Mouse (Mus musculus) urinary bladder, adult 2 months (tissue): ENCODE measurements around the gene Inpp5b. TPM values are rescaled to one million over a fixed set of nuclear protein-coding genes. Genes with fewer than 3 reads are reported as not detected.

Experiments used
- DNase-seq: peaks from one replicate; pipeline ENCODE4 v3.0.0; 2022; ENCODE audit warnings: low spot score
- polyA plus RNA-seq: library from polyadenylated mRNA; depleted of rRNA; stranded (reverse); fragments of >200 nt; gene quantifications from 2 replicates; pipeline ENCODE4 v1.2.3, GENCODE M21; 2012; rRNA removed

Gene Inpp5b
- polyA plus RNA-seq, 1 experiment = 34.8 TPM

- no peak for DNase-seq
These were observed 69.8 kb downstream of the Inpp5b start for GRCm38 (mm10) chr4:124811347-124811975.

DNA sequence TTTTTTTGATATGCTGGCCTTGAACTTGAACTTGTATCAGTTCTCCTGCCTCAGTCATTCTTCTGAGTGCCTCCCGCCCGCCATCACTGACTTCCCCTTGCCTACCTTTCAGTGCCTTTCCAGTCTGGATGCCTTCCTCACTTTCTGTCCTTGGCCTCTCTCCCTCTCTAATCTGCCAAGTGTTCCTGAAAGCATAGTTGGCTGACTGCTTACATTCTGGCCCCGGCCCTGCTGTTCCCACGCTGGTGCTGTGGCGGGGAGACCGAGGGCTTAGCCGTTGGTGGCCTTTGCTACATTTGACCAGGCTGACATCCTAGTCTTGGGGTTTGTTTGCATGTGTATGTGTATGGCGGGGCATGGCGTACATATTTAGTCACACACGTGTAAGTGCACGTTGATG lies 74.3 kb downstream of the Inpp5b start:
- DNase-seq = no peak

DNA sequence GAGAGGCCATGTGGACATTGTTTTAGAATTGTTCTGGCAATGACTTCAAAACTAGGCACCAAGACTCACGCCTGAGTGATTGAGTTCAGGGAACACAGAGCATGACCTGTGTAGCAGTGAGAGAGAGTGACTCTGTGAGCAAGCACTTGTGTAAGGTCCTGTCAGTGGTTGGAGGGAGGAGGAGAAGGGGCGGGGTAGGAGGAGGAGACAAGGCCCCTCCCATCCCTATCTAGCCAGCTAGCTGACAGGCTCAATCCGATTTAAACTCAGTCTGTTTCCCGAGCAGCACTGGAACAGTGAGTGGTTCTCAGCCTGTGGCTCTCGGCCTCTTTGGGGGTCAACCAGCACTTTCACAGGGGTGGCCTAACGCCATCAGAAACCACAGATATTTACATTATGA lies 76.2 kb downstream of the Inpp5b start:
- no peak for DNase-seq

GRCm38 (mm10) chr4:124818832-124819231 lies 77.2 kb downstream of the Inpp5b start:
- no peak for DNase-seq

DNA sequence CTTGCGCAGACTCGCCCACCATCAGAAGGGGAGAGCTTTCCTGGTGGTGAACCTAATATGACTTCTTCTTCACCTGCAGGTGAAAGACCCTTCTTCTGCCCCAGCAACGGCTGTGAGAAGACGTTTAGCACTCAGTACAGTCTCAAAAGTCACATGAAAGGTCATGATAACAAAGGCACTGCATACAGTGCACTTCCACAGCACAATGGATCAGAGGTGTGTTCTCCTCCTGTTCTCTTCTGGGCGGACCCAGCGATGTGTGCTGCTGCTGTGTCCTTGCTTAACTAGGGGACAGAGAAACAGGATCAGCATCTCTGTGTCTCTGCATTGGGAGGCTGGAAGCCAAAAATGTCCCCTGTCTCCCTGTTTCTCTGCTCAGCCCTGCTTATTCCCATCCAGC lies 83.3 kb downstream of the Inpp5b start:
- DNase-seq = no peak

- DNase-seq = no peak
These were observed 83.8 kb downstream of the Inpp5b start for GRCm38 (mm10) chr4:124825371-124825965.

DNA sequence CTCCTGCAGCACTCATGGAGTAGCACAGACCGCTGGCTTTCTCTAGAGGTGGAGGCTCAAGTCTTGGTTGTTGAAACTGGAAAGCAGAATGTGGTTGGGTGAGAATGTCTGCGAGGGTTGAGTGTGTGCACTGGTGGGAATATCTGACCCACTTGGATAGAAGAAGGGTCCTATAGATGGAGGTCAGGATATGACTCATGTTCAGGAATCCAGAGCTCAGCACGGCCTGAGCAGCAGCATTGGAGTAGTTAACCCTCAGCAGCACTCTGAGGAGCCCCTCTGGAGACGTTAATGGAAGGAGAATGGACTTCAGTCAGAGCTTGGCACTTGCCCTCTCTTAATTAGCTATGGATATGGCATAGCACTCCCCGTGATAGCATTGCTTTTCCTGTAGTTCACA lies 88.0 kb downstream of the Inpp5b start:
- DNase-seq = no peak

DNA sequence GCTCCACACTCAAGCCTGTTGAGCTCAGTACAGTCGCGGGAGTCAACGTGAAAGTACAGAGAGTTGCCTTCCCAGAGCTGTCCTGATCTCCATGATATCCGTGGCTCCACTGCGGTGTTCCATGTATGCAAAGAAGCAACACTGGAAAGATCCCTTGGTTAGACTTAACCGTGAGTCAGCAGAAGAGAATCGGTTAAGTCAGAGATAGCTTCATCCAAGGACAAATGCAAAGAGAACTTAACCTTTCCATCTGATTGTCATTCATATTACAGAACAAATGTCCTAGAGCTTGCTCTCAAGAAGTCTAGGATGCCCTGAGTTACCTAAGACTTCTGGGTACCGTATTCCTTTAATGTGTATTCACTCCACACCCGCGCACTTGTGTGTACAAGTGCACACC lies 91.1 kb downstream of the Inpp5b start:
- no peak for DNase-seq

- no peak for DNase-seq
These were observed 96.5 kb downstream of the Inpp5b start for GRCm38 (mm10) chr4:124838035-124838700.

GRCm38 (mm10) chr4:124840998-124841397 lies 99.3 kb downstream of the Inpp5b start:
- no peak for DNase-seq

- no peak for DNase-seq
These were observed 101.8 kb downstream of the Inpp5b start for GRCm38 (mm10) chr4:124843493-124843892.

GRCm38 (mm10) chr4:124847573-124847972 lies 105.9 kb downstream of the Inpp5b start:
- DNase-seq = peak; percentile 59

DNA sequence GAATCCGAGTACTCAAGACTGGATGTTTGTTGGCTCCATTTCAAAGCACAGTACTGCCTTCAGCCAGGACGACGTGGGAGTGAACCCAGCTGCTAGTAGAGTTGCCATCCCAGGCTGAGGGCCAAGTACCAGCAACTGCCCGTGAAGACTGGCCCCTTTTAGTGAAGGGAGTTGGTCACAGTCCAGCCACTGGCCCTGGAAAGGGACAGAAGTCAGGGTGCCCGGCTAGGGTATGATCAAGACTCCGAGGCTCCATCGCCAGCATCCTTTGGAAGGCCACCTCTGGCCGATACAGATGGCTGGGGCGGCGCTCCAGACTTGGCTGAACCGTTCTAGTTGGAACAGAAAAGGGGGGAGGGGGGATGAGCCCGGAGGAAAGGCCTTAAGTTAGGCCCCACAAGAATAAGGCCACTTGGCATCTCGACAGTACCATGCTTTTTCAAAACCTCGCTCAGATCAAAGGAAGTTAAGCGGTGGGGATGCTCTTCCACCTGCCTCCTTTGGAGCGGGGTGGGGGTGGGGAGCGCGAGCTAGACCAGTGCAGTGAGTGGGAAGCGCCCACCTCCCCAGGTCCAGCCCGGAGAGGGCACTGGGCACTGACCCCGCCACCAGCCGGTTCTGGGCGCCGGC lies 108.1 kb downstream of the Inpp5b start:
- DNase-seq = no peak

DNA sequence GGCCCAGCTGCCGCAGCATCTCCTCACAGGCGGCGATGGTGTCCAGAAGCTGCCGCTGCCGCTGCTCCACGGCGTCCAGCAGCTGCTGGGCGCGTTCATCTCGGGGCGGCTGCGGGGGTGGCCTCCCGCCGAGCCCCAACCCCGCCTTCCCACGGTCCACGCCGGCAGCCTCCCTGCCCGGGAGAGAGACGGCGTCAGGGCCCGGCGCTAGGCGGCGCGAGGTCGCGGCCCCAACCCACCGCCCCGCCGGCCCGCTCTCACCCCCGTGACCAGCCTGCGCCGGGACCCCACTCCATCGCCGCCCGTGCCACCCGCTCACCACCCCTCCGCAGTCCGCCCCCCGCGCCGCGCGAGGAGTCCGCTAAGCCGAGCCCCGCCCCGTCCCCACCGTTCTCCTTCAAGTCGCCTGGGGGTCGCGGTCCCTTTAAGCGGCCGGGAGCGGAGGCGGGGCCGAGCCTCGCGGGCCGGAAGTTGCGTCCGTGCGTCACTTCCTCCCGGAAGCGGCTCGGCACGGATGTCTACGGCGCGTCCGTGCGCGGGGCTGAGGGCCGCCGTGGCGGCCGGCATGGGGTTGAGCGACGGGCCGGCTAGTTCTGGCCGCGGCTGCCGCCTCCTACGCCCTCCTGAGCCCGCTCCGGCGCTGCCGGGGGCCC lies 108.7 kb downstream of the Inpp5b start, which contains the start of gene Yrdc:
Yrdc (plus strand) TSS at position 419 of the 653 bp plus-strand sequence.
- peak; percentile 90 for DNase-seq

Other genes starting within 250 kb of the Inpp5b start
- not detected in 2 replicates for gene 3100002H09Rik, start 131.0 kb upstream of the Inpp5b start, polyA plus RNA-seq
- gene Pou3f1, start 85.0 kb upstream of the Inpp5b start, polyA plus RNA-seq = 0.14 and 0.18 TPM in 2 replicates
- gene Utp11, start 48.2 kb upstream of the Inpp5b start, polyA plus RNA-seq = 31.6 and 32.9 TPM in 2 replicates
- gene Fhl3, start 41.1 kb upstream of the Inpp5b start, polyA plus RNA-seq = 2.7 and 5.2 TPM in 2 replicates
- gene Sf3a3, start 27.1 kb upstream of the Inpp5b start, polyA plus RNA-seq = 38.1 and 40.4 TPM in 2 replicates
- gene Mtf1, start 60.3 kb downstream of the Inpp5b start, polyA plus RNA-seq = 9.0 and 10.1 TPM in 2 replicates
- gene Yrdc, start 108.8 kb downstream of the Inpp5b start, polyA plus RNA-seq = 32.5 and 47.3 TPM in 2 replicates
- 32.4 and 37.5 TPM in 2 replicates for gene 1110065P20Rik, start 109.3 kb downstream of the Inpp5b start, polyA plus RNA-seq
- gene Maneal, start 120.3 kb downstream of the Inpp5b start, polyA plus RNA-seq = 0.65 and 0.76 TPM in 2 replicates
- not detected in 2 replicates for gene Epha10, start 139.0 kb downstream of the Inpp5b start, polyA plus RNA-seq
- gene 9930104L06Rik, start 195.2 kb downstream of the Inpp5b start, polyA plus RNA-seq = 17.4 and 17.8 TPM in 2 replicates
- 2.0 and 3.3 TPM in 2 replicates for gene Cdca8, start 197.5 kb downstream of the Inpp5b start, polyA plus RNA-seq
- 6.3 and 7.5 TPM in 2 replicates for gene Rspo1, start 244.6 kb downstream of the Inpp5b start, polyA plus RNA-seq